Mouse (Mus musculus): ENCODE measurements around the gene Dera. TPM values are rescaled to one million over a fixed set of nuclear protein-coding genes. Genes with fewer than 3 reads are reported as not detected.

The Dera gene
- polyA plus RNA-seq, 1 experiment from 2014 or later, result 87.3 TPM

Other genes starting within 250 kb of the Dera start
- 2.5 and 2.7 TPM in 2 replicates for gene Eps8, start 99.7 kb upstream of the Dera start, polyA plus RNA-seq (2014; fragmentation: Nextera tagmentation; extraction: Ambion mirVana)
- 188 and 201 TPM in 2 replicates for gene Strap, start 19.5 kb upstream of the Dera start, polyA plus RNA-seq (2014; fragmentation: Nextera tagmentation; extraction: Ambion mirVana)

Measured in liver, embryonic 11.5 days (tissue).